Mouse (Mus musculus) embryonic fibroblast, embryonic 13.5 days (primary cell): ENCODE results near the gene Dlat. TPM values are rescaled to one million over a fixed set of nuclear protein-coding genes. Genes with fewer than 3 reads are reported as not detected.

ENCODE experiments used
- H3K27ac ChIP-seq: 2 replicates; pipeline ENCODE4 v1.5.1; 2012; ENCODE audit warnings: low read length, control low read depth, inconsistent platforms; ENCODE audit not compliant: insufficient read depth
- H3K4me1 ChIP-seq: 2 replicates; pipeline ENCODE4 v1.6.1; 2011; ENCODE audit warnings: low read length; ENCODE audit not compliant: control insufficient read depth, insufficient read depth
- H3K4me3 ChIP-seq: 2 replicates; pipeline ENCODE4 v1.5.1; 2011; ENCODE audit warnings: mild to moderate bottlenecking, control low read depth, low read length; ENCODE audit not compliant: insufficient read depth
- CTCF ChIP-seq: IDR thresholded peaks from 2 replicates; pipeline ENCODE4 v1.5.1; 2011; ENCODE audit warnings: mild to moderate bottlenecking, control low read depth, low read length, moderate library complexity, borderline replicate concordance; ENCODE audit not compliant: insufficient read depth
- POLR2A ChIP-seq: IDR thresholded peaks from 2 replicates; pipeline ENCODE4 v1.6.1; 2011; ENCODE audit warnings: low read depth, mild to moderate bottlenecking, control low read depth, low read length, moderate library complexity
- polyA plus RNA-seq: library from polyadenylated mRNA; stranded (reverse); fragments of >200 nt; gene quantifications from 2 replicates; pipeline ENCODE4 v1.2.4, GENCODE M21; 2011; ENCODE audit warnings: low read depth; ENCODE audit not compliant: missing spikeins, insufficient read length

The Dlat gene
- 46.2 and 50.0 TPM in 2 replicates for polyA plus RNA-seq

DNA sequence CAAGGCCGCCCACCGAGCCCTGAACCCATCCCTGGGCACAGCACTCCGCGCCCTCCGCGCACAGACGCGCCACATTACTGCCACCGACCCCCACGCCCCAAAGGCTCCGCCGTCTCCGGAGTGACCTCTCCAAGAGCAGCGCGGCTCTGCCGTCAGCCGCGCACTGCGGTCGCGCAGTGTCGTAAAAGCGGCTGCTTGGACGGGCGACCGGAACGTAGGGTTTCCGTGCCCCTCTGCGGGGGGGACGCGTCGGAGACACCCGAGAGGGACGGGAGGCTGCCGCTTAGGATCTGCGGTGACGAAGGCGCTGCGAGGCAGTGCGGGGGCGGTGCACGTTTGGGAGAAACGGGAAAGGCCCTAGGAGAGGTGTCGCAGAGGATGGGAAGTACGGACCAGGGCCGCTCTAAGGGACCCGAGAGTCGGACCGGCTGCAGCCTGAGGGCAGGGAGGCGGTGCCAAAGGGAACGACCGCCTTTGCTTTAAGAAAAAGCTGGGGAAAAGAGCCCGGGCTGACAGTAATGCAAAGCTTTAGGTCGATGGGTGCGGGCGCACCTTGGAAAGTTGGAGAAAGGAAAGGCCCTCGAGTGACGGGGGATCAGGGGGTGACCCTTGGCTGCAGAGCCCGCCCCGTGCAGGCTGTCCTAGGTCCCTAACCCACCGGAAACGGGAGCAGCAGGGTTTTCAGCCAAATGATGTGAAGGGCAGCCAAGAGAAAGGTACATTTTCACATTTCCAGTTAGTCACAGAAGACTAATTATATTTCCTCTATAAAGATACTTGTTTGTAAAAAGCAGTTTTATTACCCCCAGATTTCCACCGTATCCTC is at the start of gene Dlat:
TSS of gene Dlat (minus strand) at position 389 of the 826 bp plus-strand sequence.
- Histone ChIP-seq H3K4me1 (peaks cover 2% of the 10 kb centered on the region; the same call in 1 of the 2 replicates), H3K27ac (peak within 1 kb of the TSS; percentile 49), H3K4me3 (peak within 1 kb of the TSS; percentile 66)
- TF ChIP-seq CTCF = no peak
- peak; percentile 86 for TF ChIP-seq POLR2A

DNA sequence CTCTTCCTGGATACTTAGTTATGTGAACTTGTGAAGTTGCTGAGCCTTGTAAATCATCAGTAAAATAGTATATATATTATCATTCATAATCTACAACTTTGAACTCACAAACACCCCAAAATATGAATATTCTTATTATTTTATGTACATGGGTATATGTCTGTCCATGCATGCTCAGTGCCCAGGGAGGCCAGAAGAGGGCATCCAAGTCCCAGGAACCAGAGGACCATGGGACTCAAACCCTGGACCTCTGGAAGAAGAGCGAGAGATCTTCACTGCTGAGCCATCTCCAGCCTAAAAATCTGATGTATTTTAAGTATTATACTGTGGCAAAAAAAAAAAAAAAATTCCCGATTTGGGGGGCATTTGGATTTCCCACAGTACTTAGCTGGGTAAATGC is 49.5 kb upstream of the Dlat start:
- H3K27ac ChIP-seq = no peak overlapping the region
- no peak overlapping the region for H3K4me3 ChIP-seq
- peak; percentile 72 for TF ChIP-seq CTCF
- no peak for TF ChIP-seq POLR2A
- no peaks in the 10 kb centered on the region for H3K4me1 ChIP-seq

DNA sequence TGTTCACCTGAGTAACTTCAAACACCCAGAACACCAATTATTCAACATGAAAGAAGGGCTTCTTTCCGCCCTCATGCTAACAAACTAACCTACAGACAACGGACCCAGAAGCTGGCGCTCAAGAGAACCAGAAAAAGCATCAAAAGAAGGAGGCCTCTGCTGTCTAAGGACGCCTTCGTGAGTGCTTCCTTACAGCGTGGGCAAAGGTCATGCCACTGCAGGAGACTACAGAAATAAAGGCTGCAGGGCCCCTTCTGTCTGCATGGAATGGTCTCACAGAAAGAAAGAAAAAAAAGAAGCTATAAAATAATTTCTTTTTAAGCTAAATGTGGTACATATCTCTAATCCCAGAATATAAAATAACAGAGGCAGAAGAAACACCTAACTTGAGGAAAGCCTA is 45.3 kb upstream of the Dlat start:
- H3K4me3 ChIP-seq = no peak overlapping the region
- no peak overlapping the region for H3K27ac ChIP-seq
- H3K4me1 ChIP-seq = no peaks in the 10 kb centered on the region
- TF ChIP-seq CTCF (no peak), POLR2A (no peak)

DNA sequence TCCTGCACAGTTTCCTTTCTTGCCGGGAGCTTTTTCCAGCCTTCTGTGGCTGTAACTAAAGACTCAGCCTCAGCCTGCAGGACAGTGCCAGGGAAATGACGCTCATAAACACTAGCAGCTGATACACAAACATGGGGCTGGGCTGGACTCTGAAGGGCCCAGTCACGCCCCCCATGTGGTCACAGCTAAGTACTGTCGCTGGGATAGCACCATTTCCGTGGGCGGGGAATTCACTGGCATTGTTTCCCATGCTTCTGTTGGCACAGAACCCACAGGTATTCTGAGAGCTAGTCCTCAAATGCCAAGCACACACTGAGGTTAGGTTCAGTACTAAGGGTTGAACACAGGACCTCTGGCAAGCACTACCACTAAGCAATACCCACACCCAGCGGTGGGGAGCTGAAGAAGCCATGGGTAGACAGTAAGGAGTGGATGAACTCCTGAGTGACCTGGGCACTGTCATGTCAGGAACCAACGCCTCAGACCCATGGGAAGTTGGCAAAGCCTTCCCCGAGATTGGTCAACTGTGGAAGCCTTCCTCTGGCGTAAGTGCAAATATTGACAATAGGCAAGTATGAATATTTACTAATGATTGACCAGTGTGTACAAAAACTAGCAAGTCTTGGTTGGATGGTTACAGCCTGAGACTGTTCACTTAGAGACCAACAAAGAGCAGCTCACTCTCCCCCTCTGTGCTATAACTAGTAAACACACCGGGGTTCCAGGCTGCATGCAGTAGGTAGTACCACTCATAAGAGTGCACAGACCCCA is 41.5 kb upstream of the Dlat start:
- no peaks in the 10 kb centered on the region for H3K4me1 ChIP-seq
- no peak overlapping the region for H3K27ac ChIP-seq
- no peak overlapping the region for H3K4me3 ChIP-seq
- no peak for TF ChIP-seq POLR2A
- TF ChIP-seq CTCF = no peak

DNA sequence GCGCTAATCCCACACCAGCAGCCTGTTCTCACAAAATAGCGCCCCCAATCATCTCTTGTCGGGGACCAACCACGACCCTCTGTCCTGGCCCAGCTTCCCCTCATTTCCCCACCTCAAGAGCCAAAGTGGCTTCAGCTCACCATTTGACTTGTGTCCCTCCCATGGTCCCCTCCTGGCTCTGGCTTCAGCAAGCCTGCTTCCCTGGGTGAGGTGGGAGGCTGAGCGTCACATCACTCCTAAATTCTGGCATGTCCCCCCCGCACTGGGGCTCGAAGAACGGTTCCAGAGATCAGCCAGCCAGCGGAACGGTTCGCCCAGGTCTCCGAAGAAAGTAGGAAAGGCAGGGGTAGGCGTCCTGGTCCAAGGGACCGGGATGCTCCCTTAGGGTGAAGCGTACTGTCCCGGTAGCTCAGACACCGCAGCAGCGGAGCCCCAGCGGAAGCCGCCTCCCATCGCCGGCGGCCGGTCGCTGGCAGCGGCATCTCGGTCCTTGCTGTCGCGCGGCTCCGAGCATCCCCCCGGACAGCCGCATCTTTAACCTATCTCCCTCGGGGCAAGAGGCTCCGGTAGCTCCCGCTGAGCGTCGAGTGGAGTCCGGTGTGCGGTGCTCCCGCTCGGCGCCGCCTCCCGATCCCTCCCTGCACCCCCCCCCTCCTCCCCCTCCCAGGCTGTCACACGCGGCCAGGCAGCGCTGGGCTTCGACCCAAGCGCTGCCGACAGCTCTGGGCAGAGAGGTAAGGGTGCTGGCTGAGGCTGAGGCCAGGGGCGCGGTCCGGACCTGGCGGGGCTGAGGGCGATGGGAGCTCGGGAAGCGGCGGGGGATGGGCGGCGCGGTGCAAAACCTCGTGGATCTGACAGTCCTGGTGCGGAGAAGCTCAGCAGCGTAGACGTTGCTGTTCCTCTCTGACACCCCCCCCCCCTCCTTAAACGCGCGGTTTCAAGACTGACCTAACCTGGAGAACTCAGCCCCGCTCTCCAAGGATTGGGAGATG is 39.1 kb upstream of the Dlat start:
- Histone ChIP-seq H3K4me1 (no peaks in the 10 kb centered on the region), H3K4me3 (peak overlapping the region; percentile 48), H3K27ac (no peak overlapping the region)
- TF ChIP-seq POLR2A = peak; percentile 29; the same call in 1 of the 2 replicates
- TF ChIP-seq CTCF = no peak

DNA sequence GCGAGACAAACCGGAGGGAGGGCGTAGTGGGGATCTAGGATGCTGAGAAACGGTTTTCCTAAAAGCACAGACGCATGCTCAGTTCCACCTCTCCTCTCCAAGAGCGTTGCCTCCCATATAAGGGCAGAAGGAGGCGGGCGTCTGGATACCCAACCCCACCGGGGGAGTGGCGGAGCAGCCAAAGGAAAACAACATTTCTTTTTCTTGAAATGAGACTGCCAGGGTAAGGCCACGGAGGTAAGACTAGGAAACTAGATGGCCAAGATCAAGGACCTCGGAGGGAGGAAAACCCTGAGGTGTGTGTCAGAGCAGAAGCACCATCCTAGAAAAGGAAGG is 38.1 kb upstream of the Dlat start:
- TF ChIP-seq POLR2A (peak; percentile 86), CTCF (no peak)
- Histone ChIP-seq H3K4me1 (no peaks in the 10 kb centered on the region), H3K27ac (no peak overlapping the region), H3K4me3 (peak overlapping the region; percentile 35)

DNA sequence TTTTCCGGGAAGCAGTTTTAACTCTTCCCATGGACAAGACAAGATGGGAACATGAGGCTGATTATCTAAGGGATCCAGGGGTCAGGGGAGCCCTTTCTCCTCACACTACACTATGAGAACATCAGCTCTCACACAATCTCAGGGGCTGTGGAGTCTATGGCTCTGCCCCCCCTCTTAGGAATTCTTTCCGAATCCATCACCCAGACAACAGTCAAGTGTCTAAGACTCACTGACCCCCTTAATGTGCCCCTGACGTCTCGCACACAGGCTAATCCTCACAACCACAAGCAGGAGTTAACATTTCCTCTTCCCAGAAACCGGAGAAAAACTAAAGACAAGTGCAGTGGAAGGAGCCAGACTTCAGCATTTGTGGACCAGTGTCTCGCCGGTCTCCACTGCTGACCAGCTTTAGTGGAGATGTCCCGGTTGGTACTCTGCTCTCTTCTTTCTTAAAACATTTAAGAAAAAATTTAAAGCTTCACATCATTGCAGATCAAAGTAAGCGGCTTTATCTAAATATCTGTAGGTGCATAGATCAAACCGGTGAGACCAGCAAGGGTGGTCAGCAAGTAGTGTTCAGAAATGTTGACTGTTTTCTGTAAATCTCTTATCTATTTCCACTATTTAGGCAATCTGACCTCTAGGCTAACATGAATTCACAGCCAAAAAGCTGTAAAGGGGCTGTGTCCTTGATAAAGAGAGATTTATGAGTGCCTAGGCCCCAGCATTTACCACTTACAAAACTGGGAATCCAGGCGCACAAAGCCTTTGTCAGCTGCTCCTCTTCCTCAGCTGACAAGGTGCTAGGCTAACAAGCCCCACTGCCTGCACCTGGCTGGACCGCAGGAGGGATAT is 37.5 kb upstream of the Dlat start:
- Histone ChIP-seq H3K4me3 (peak overlapping the region; percentile 5; the same call in 1 of the 2 replicates), H3K27ac (no peak overlapping the region), H3K4me1 (no peaks in the 10 kb centered on the region)
- TF ChIP-seq CTCF (no peak), POLR2A (no peak; the same call in 1 of the 2 replicates)

DNA sequence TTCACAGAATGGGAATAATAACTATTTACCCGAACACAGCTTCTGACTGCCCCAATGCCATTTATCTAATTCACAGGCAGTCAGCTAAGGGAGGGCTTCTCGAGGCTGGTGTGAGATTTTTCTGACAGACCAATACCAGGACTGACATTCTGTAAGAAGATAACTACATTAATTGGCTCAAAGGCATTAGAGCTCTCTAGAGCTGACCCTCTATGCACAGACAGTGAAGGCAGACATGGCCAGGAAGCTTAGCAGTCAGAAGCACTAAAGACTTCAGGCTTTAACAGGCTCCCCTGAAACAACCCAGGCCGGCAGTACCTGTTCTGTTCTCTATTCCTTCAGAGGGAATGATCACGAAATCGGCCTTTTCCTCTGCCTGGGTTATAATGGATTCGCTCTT is 35.6 kb upstream of the Dlat start:
- no peak for TF ChIP-seq CTCF
- no peak for TF ChIP-seq POLR2A

More for the DNA sequence above, 35.6 kb upstream of the Dlat start:
- no peak overlapping the region for H3K4me3 ChIP-seq
- H3K27ac ChIP-seq = no peak overlapping the region
- H3K4me1 ChIP-seq = no peaks in the 10 kb centered on the region
